Mouse (Mus musculus) small intestine, adult 2 months (tissue): Measurements from ENCODE around the gene Gm10803.

Experiments used
- CTCF ChIP-seq: fragments of 200-500 bp; IDR thresholded peaks from 2 replicates; pipeline ENCODE4 v1.5.1; 2012; ENCODE audit warnings: low read depth, mild to moderate bottlenecking, control low read depth, inconsistent platforms, low read length, moderate library complexity, mixed read lengths; ENCODE audit not compliant: insufficient replicate concordance, insufficient read length; ENCODE audit errors: extremely low read depth
- POLR2A ChIP-seq: fragments of 200-500 bp; IDR thresholded peaks from 2 replicates; pipeline ENCODE4 v1.6.1; 2012; ENCODE audit warnings: low read depth, mild to moderate bottlenecking, control low read depth, inconsistent platforms, low read length, moderate library complexity

GRCm38 (mm10) chr2:93589875-93590274 is 29.5 kb downstream of the Gm10803 start:
- TF ChIP-seq CTCF: no peak
- TF ChIP-seq POLR2A: no peak
